Comparison of ENCODE assay signal across 9 mouse cellular contexts in genomic region chr5:111341609-111342008, GRCm38 (mm10). TPM values are rescaled to one million over a fixed set of nuclear protein-coding genes. Genes with fewer than 3 reads are reported as not detected.
DNase-seq lines count a peak whose midpoint lies in the region; ATAC-seq and TF ChIP-seq lines count a peak whose summit lies in the region.
"Had no signal": no experiment of that assay in that cellular context is flagged by ENCODE, and none has a peak within 500 bp of the region (broad histone marks: within the 10 kb centered on the region; RNA-seq: fewer than 3 reads in every experiment).

No protein-coding gene starts in this region.

- no peak for TF ChIP-seq POLR2A in kidney, adult 2 months (IDR thresholded peaks at IDR 0.05; ENCODE audit: low read depth, low read length)

- H3K9ac ChIP-seq in kidney, embryonic 14.5 days (ENCODE audit: low read depth, low read length): no peak overlapping the region
- H3K9ac ChIP-seq in heart, embryonic 12.5 days: no peak overlapping the region
- H3K9ac ChIP-seq: limb, embryonic 12.5 days had no signal

- H3K27me3 ChIP-seq in kidney, adult 2 months (replicated peaks; ENCODE audit: control insufficient read depth, insufficient read depth, low read length): no peaks in the 10 kb centered on the region
- no peaks in the 10 kb centered on the region for H3K27me3 ChIP-seq in kidney, embryonic 14.5 days (ENCODE audit: control insufficient read depth, insufficient read depth, low read length)
- no peaks in the 10 kb centered on the region for H3K27me3 ChIP-seq in limb, embryonic 10.5 days (ENCODE audit: low read depth, poor library complexity, severe bottlenecking)
- no peaks in the 10 kb centered on the region for H3K27me3 ChIP-seq in heart, embryonic 12.5 days (replicated peaks)
- H3K27me3 ChIP-seq: limb, embryonic 12.5 days had no signal

- TF ChIP-seq CTCF in kidney, adult 2 months (conservative IDR thresholded peaks at IDR 0.05; ENCODE audit: insufficient read depth, insufficient read length, low read depth, low read length): no peak

- no peak overlapping the region for H3K4me3 ChIP-seq in kidney, adult 2 months (ENCODE audit: insufficient read depth, low read depth, low read length)
- H3K4me3 ChIP-seq in kidney, embryonic 14.5 days (ENCODE audit: low read length): no peak overlapping the region
- H3K4me3 ChIP-seq in limb, embryonic 10.5 days: no peak overlapping the region
- H3K4me3 ChIP-seq in heart, embryonic 12.5 days: no peak overlapping the region
- H3K4me3 ChIP-seq: limb, embryonic 12.5 days had no signal

- no peaks in the 10 kb centered on the region for H3K9me3 ChIP-seq in kidney, embryonic 14.5 days (ENCODE audit: control insufficient read depth, low read length)
- H3K9me3 ChIP-seq in limb, embryonic 10.5 days (replicated peaks): no peaks in the 10 kb centered on the region
- H3K9me3 ChIP-seq in heart, embryonic 12.5 days (replicated peaks): no peaks in the 10 kb centered on the region
- H3K9me3 ChIP-seq: limb, embryonic 12.5 days had no signal

- 42% methylated on average over 5 of the region's 5 CpGs for WGBS in kidney, adult 2 months
- 50% methylated on average over 5 of the region's 5 CpGs for WGBS in kidney, embryonic 14.5 days
- 49% methylated on average over 5 of the region's 5 CpGs for WGBS in limb, embryonic 10.5 days
- WGBS in heart, embryonic 12.5 days: 50% methylated on average over 5 of the region's 5 CpGs

- peak; percentile 51 for DNase-seq in kidney, adult 2 months
- DNase-seq in adipocyte (ENCODE audit: low spot score): peak; percentile 74
- DNase-seq in limb, embryonic 10.5 days (ENCODE audit: low spot score): peak; percentile 38
- DNase-seq in right cerebral cortex, postnatal 14 days: no peak
- DNase-seq in left cerebral cortex, adult 8-10 months (ENCODE audit: low spot score in 2 of 2): no peak

- no peak overlapping the region for H3K27ac ChIP-seq in kidney, adult 2 months (ENCODE audit: insufficient read depth, low read depth, low read length)
- H3K27ac ChIP-seq in kidney, embryonic 14.5 days (ENCODE audit: low read depth, low read length): no peak overlapping the region
- H3K27ac ChIP-seq in limb, embryonic 10.5 days: no peak overlapping the region
- no peak overlapping the region for H3K27ac ChIP-seq in heart, embryonic 12.5 days (ENCODE audit: poor library complexity, severe bottlenecking)
- H3K27ac ChIP-seq: limb, embryonic 12.5 days had no signal

- peaks cover 1% of the 10 kb centered on the region; the same call in 1 of the 2 replicates for H3K36me3 ChIP-seq in kidney, adult 2 months (ENCODE audit: control insufficient read depth, insufficient read depth, low read length)
- peaks cover 78% of the 10 kb centered on the region for H3K36me3 ChIP-seq in kidney, embryonic 14.5 days (ENCODE audit: control insufficient read depth, insufficient read depth, low read length)
- H3K36me3 ChIP-seq in limb, embryonic 10.5 days: peaks cover 98% of the 10 kb centered on the region
- H3K36me3 ChIP-seq in heart, embryonic 12.5 days: peaks cover 66% of the 10 kb centered on the region

- ATAC-seq in kidney, embryonic 14.5 days (ENCODE audit: low FRiP score, low TSS enrichment): no peak
- ATAC-seq in CD4-positive, CD25-positive, alpha-beta regulatory T cell, adult 4 months: peak; percentile 67
- ATAC-seq in heart, embryonic 12.5 days (ENCODE audit: insufficient number of reproducible peaks, low FRiP score): no peak

- no peak overlapping the region for H3K4me2 ChIP-seq in kidney, embryonic 14.5 days (replicated peaks; ENCODE audit: low read depth, low read length)
- no peak overlapping the region for H3K4me2 ChIP-seq in heart, embryonic 12.5 days
- H3K4me2 ChIP-seq: limb, embryonic 12.5 days had no signal

- H3K4me1 ChIP-seq in kidney, adult 2 months (ENCODE audit: control insufficient read depth, insufficient read depth, low read length): no peaks in the 10 kb centered on the region
- H3K4me1 ChIP-seq in kidney, embryonic 14.5 days (ENCODE audit: control insufficient read depth, insufficient read depth, low read length): no peaks in the 10 kb centered on the region
- H3K4me1 ChIP-seq in limb, embryonic 10.5 days: no peaks in the 10 kb centered on the region
- no peaks in the 10 kb centered on the region for H3K4me1 ChIP-seq in heart, embryonic 12.5 days (replicated peaks)
- H3K4me1 ChIP-seq: limb, embryonic 12.5 days had no signal

RNA-seq across cellular contexts. Expression of gene Pitpnb, which starts 11.0 kb away (rescaled TPM):
- 47.4 and 54.1 TPM in 2 replicates for polyA plus RNA-seq in kidney, adult 2 months (2012; rRNA removed)
- 70.4 and 120 TPM in 2 replicates for polyA plus RNA-seq in kidney, embryonic 14.5 days (2014; fragmentation: Nextera tagmentation; extraction: Ambion mirVana)
- polyA plus RNA-seq in CD4-positive, CD25-positive, alpha-beta regulatory T cell, adult 4 months (2017; shearing (Covaris generic)): 10 to 100 TPM; 54.4 to 65.4 TPM
- 136 and 137 TPM in 2 replicates for polyA plus RNA-seq in limb, embryonic 10.5 days (2016; fragmentation: Nextera tagmentation; extraction: Ambion mirVana)
- 79.9 and 84.3 TPM in 2 replicates for polyA plus RNA-seq in heart, embryonic 12.5 days (2016; fragmentation: Nextera tagmentation; extraction: Ambion mirVana)
- total RNA-seq in left cerebral cortex, adult 8-10 months (2022): 10 to 100 TPM; 81.7 to 89.5 (median 85.7) TPM

Comparison
In these comparisons a context has a peak if more than half of its experiments do, and no peak if none do; other contexts are left out.
1. DNase-seq: peak in kidney, adult 2 months (single experiment), adipocyte (single experiment) and limb, embryonic 10.5 days (single experiment); none in right cerebral cortex, postnatal 14 days (single experiment) and left cerebral cortex, adult 8-10 months (0 of 2).